Mouse (Mus musculus) adrenal gland, adult 18-20 months (tissue): ENCODE data around the gene Stat5a. TPM values are rescaled to one million over a fixed set of nuclear protein-coding genes. Genes with fewer than 3 reads are reported as not detected.

Experiments used
- DNase-seq, 2 experiments: peaks; one replicate each; pipeline ENCODE4 v3.0.0; 2021 to 2022; ENCODE audit warnings: low spot score in 2 of 2
- total RNA-seq, 2 experiments: library from RNA; stranded (reverse); gene quantifications; 1 replicate in 1 of 2; 2 replicates in 1 of 2; pipeline ENCODE4 v1.2.3; 2021

Gene Stat5a
- total RNA-seq, 2 experiments from 2014 or later: 28.0 to 29.3 TPM

DNA sequence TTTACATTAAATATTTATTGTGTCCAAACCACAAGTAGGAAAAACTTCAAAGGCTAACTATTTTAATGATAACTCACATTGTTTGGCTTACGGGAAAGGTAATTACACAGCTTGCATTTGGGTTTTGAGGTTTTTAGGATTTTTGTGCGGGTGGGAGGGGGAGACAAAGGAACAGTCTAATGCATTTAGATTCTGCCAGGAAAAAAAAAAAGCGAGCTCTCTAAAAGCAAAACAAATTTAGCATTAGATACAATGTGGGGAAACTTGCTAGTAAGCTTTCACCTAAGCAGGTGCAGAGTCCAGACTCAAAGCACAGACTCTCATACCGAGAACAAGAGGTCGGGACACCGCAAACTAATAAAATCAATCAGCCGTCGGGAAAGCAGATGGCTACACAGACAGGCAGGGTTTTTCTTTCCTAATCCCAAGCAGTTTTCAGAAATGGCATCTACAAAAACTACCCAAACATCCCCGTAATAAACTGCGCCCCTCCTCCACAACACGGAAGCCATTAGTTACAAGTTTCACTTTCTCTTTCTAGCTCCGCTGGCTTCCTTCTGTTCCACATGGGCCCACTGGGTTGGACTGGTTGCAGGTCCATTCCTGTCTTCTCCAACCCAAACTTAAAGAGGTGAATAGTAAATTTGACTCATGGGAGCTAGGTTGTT is 72.2 kb downstream of the Stat5a start:
- peak; percentile 38 to 40 for DNase-seq

Other genes with a start within 250 kb of the Stat5a start
- gene Nkiras2, start 240.1 kb upstream of the Stat5a start, total RNA-seq: 10 to 100 TPM; 31.2 to 31.8 TPM
- gene Dnajc7, start 239.2 kb upstream of the Stat5a start, total RNA-seq: 100 to 1,000 TPM; 210 to 238 TPM
- under 1 TPM; 0.10 to 0.16 TPM for gene Zfp385c, start 166.9 kb upstream of the Stat5a start, total RNA-seq
- gene Dhx58, start 155.1 kb upstream of the Stat5a start, total RNA-seq: 10 to 100 TPM; 33.1 to 33.4 TPM
- 10 to 100 TPM; 32.0 to 43.8 TPM for gene Kat2a, start 146.9 kb upstream of the Stat5a start, total RNA-seq
- not detected for gene Hspb9, start 145.5 kb upstream of the Stat5a start, total RNA-seq
- 100 to 1,000 TPM; 189 TPM for gene Rab5c, start 121.1 kb upstream of the Stat5a start, total RNA-seq
- under 1 TPM; 0.10 to 0.16 TPM for gene Kcnh4, start 99.4 kb upstream of the Stat5a start, total RNA-seq
- gene Hcrt, start 96.4 kb upstream of the Stat5a start, total RNA-seq: not detected
- 10 to 100 TPM; 17.8 to 21.4 TPM for gene Ghdc, start 88.4 kb upstream of the Stat5a start, total RNA-seq
- gene Stat5b, start 8.6 kb upstream of the Stat5a start, total RNA-seq: 10 to 100 TPM; 40.1 to 74.3 TPM
- 100 to 1,000 TPM in 1 of 2 experiments, 10 to 100 TPM in 1; 87.0 to 102 TPM for gene Stat3, start 80.2 kb downstream of the Stat5a start, total RNA-seq
- gene Cavin1, start 111.5 kb downstream of the Stat5a start, total RNA-seq: 100 to 1,000 TPM; 296 to 352 TPM
- gene Atp6v0a1, start 150.1 kb downstream of the Stat5a start, total RNA-seq: 100 to 1,000 TPM; 120 to 176 TPM
- 10 to 100 TPM; 25.8 to 39.0 TPM for gene Naglu, start 210.7 kb downstream of the Stat5a start, total RNA-seq
- gene Hsd17b1, start 219.1 kb downstream of the Stat5a start, total RNA-seq: 1 to 10 TPM; 1.2 to 2.0 TPM
- 10 to 100 TPM; 84.4 to 94.1 TPM for gene Coasy, start 223.2 kb downstream of the Stat5a start, total RNA-seq
- 10 to 100 TPM; 46.5 to 61.8 TPM for gene Mlx, start 227.9 kb downstream of the Stat5a start, total RNA-seq
- gene Psmc3ip, start 236.1 kb downstream of the Stat5a start, total RNA-seq: 1 to 10 TPM; 2.8 to 3.8 TPM